Mouse (Mus musculus) kidney, embryonic 16.5 days (tissue): ENCODE results near the gene Rnf114. TPM values are rescaled to one million over a fixed set of nuclear protein-coding genes. Genes with fewer than 3 reads are reported as not detected.

Experiments
- ATAC-seq: fragments of 200-750 bp; cut with Nextera tagmentation; 2 replicates; pipeline ENCODE4 v1.8.0; 2017; ENCODE audit warnings: moderate TSS enrichment; ENCODE audit not compliant: low FRiP score, low TSS enrichment
- H3K27ac ChIP-seq: fragments of 300-500 bp; sonication (generic); 2 replicates; pipeline ENCODE4 v1.5.1; 2014; ENCODE audit warnings: low read length
- H3K27me3 ChIP-seq: fragments of 300-500 bp; sonication (generic); 2 replicates; pipeline ENCODE4 v1.6.1; 2014; ENCODE audit warnings: low read length, control low read depth, mixed read lengths; ENCODE audit not compliant: insufficient read depth
- H3K36me3 ChIP-seq: fragments of 300-500 bp; sonication (generic); 2 replicates; pipeline ENCODE4 v1.6.1; 2014; ENCODE audit warnings: low read length, control low read depth, mixed read lengths; ENCODE audit not compliant: insufficient read depth
- H3K4me1 ChIP-seq: fragments of 300-500 bp; sonication (generic); 2 replicates; pipeline ENCODE4 v1.6.1; 2014; ENCODE audit warnings: low read length, control low read depth, mixed read lengths; ENCODE audit not compliant: insufficient read depth
- H3K4me2 ChIP-seq: fragments of 300-500 bp; sonication (generic); replicated peaks from 2 replicates; pipeline ENCODE4 v1.6.1; 2014; ENCODE audit warnings: low read depth, low read length
- H3K4me3 ChIP-seq: fragments of 300-500 bp; sonication (generic); 2 replicates; pipeline ENCODE4 v1.5.1; 2014; ENCODE audit warnings: mild to moderate bottlenecking, low read length
- H3K9ac ChIP-seq: fragments of 300-500 bp; sonication (generic); replicated peaks from 2 replicates; pipeline ENCODE4 v1.6.1; 2014; ENCODE audit warnings: low read length
- H3K9me3 ChIP-seq: fragments of 300-500 bp; sonication (generic); 2 replicates; pipeline ENCODE4 v1.6.1; 2016; ENCODE audit warnings: low read length, control low read depth
- WGBS: fragments of 180-500 bp; shearing (Covaris S2); extraction: QIAGEN DNeasy Blood & Tissue Kit; methylation state at CpG from one replicate; pipeline ENCODE4 v1.1.7; 2014; 5-methylcytosine and 5-hydroxymethylcytosine counted together
- polyA plus RNA-seq: library from polyadenylated mRNA; unstranded; fragments of >200 nt; fragmentation: Nextera tagmentation; extraction: Ambion mirVana; gene quantifications from 2 replicates; pipeline ENCODE4 v1.2.1, GENCODE M21; 2015

Rnf114 gene
- polyA plus RNA-seq, 1 experiment from 2014 or later = 108 TPM

DNA sequence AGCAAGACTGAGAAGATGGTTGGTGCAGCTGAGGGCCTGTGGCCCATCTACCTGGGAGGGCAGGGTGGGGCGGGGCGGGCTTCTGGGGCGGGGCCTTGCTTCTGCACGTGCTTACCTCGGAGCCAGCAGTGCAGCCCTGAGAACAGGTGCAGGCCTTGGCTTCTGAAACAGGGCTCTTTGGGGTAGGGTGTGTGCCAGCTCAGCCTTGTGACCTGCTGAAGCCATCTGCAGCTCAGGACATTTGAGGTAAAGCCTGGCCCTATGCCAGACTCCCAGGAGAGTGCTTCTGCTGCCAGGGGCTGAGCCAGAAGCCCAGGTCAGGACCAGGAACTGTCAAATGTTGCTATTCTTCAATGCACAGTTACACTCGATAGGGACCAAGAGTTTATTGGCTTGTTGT is 20.9 kb upstream of the Rnf114 start:
- H3K9ac ChIP-seq = no peak overlapping the region
- no peaks in the 10 kb centered on the region for H3K9me3 ChIP-seq
- ATAC-seq = no peak
- no peak overlapping the region for H3K4me3 ChIP-seq
- 84% methylated on average over 6 of the region's 6 CpGs for WGBS
- peaks cover 58% of the 10 kb centered on the region for H3K36me3 ChIP-seq
- H3K27me3 ChIP-seq = no peaks in the 10 kb centered on the region
- no peak overlapping the region for H3K4me2 ChIP-seq
- H3K27ac ChIP-seq = no peak overlapping the region
- H3K4me1 ChIP-seq = peaks cover 11% of the 10 kb centered on the region

- peaks cover 51% of the 10 kb centered on the region for H3K36me3 ChIP-seq
- H3K9ac ChIP-seq = no peak overlapping the region
- H3K27me3 ChIP-seq = no peaks in the 10 kb centered on the region
- H3K27ac ChIP-seq = no peak overlapping the region
- H3K9me3 ChIP-seq = no peaks in the 10 kb centered on the region
- H3K4me2 ChIP-seq = no peak overlapping the region
- peaks cover 17% of the 10 kb centered on the region for H3K4me1 ChIP-seq
- WGBS = 83% methylated on average over 6 of the region's 6 CpGs
- H3K4me3 ChIP-seq = no peak overlapping the region
- ATAC-seq = no peak
Measured at GRCm38 (mm10) chr2:167474218-167474617, 18.2 kb upstream of the Rnf114 start.

- Histone ChIP-seq H3K36me3 (peaks cover 42% of the 10 kb centered on the region), H3K9ac (peak overlapping the region; percentile 20; the same call in 1 of the 2 replicates), H3K27ac (peak overlapping the region; percentile 89), H3K27me3 (no peaks in the 10 kb centered on the region), H3K9me3 (no peaks in the 10 kb centered on the region), H3K4me2 (no peak overlapping the region), H3K4me3 (no peak overlapping the region), H3K4me1 (peaks cover 17% of the 10 kb centered on the region)
- 81% methylated on average over 5 of the region's 5 CpGs for WGBS
- ATAC-seq = 0 out of 2 replicates have a peak, but pooled peaks have one; percentile 13
Measured at GRCm38 (mm10) chr2:167475596-167475995, 16.8 kb upstream of the Rnf114 start.

- H3K36me3 ChIP-seq = peaks cover 42% of the 10 kb centered on the region
- peak; percentile 93 for ATAC-seq
Measured at GRCm38 (mm10) chr2:167476200-167476688, 16.2 kb upstream of the Rnf114 start.

DNA sequence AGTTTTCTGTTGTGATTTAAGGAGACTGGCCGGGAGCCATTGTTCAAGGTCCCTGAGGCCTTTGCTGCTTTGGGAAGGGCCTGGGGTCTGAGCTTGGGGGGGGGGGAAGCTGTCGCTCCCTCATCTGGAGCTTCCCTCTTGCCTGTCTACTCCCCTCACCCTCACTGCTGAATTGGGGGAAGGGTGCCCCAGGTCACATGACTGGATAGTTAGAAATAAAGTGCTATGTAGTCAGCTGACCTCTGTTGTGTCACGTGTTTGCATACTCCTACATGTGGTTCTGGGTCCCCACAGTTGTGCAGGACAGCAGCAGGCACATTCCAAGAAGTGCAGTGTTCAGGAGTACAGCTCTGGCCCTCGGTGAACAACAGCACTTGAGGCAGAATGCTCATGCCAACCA is 15.7 kb upstream of the Rnf114 start:
- H3K9me3 ChIP-seq = no peaks in the 10 kb centered on the region
- ATAC-seq = peak; percentile 50
- H3K4me2 ChIP-seq = 0 out of 2 replicates have a peak overlapping the region, but pooled peaks have one; percentile 23

More at GRCm38 (mm10) chr2:167476200-167476688, 16.2 kb upstream of the Rnf114 start:
- WGBS = 7% methylated on average over 7 of the region's 7 CpGs
- Histone ChIP-seq H3K4me2 (0 out of 2 replicates have a peak overlapping the region, but pooled peaks have one; percentile 23), H3K9ac (peak overlapping the region; percentile 20; the same call in 1 of the 2 replicates), H3K4me1 (peaks cover 17% of the 10 kb centered on the region), H3K9me3 (no peaks in the 10 kb centered on the region), H3K27ac (peak overlapping the region; percentile 89), H3K4me3 (no peak overlapping the region), H3K27me3 (no peaks in the 10 kb centered on the region)

GRCm38 (mm10) chr2:167478128-167478527 is 14.3 kb upstream of the Rnf114 start:
- peaks cover 35% of the 10 kb centered on the region for H3K36me3 ChIP-seq
- H3K4me3 ChIP-seq = no peak overlapping the region
- H3K27ac ChIP-seq = no peak overlapping the region
- no peaks in the 10 kb centered on the region for H3K9me3 ChIP-seq
- 44% methylated on average over 2 of the region's 2 CpGs for WGBS
- H3K4me2 ChIP-seq = no peak overlapping the region
- ATAC-seq = no peak
- H3K4me1 ChIP-seq = peaks cover 17% of the 10 kb centered on the region
- H3K27me3 ChIP-seq = no peaks in the 10 kb centered on the region
- H3K9ac ChIP-seq = no peak overlapping the region

More for the DNA sequence above, 15.7 kb upstream of the Rnf114 start:
- H3K4me1 ChIP-seq = peaks cover 17% of the 10 kb centered on the region
- peak overlapping the region; percentile 89 for H3K27ac ChIP-seq
- WGBS = 58% methylated on average over 4 of the region's 4 CpGs
- peak overlapping the region; percentile 20; the same call in 1 of the 2 replicates for H3K9ac ChIP-seq
- no peak overlapping the region for H3K4me3 ChIP-seq
- peaks cover 37% of the 10 kb centered on the region for H3K36me3 ChIP-seq
- H3K27me3 ChIP-seq = no peaks in the 10 kb centered on the region

DNA sequence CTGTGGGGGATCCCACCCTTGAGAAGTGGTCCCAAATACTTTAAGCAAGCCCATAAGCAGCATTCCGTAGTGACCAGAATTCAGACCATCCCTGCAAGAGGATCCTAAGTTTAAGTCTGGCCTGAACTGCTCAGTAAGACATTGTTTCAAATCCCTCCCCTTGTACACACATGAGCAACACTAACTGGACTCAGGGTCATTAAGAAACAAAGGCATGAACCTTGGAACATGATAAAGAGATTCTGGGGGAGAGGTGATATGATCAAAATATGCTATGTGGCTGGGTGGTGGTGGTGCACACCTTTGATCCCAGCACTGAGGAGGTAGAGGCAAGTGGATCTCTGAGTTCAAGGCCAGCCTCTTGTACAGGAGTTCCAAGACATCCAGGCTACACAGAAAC is 12.9 kb upstream of the Rnf114 start:
- WGBS = 88% methylated on average over 1 of the region's 1 CpGs
- no peak for ATAC-seq

GRCm38 (mm10) chr2:167482681-167483080 is 9.8 kb upstream of the Rnf114 start:
- WGBS = 92% methylated on average over 4 of the region's 4 CpGs
- ATAC-seq = no peak
- Histone ChIP-seq H3K4me3 (no peak overlapping the region), H3K9ac (no peak overlapping the region), H3K9me3 (no peaks in the 10 kb centered on the region), H3K4me2 (no peak overlapping the region), H3K27me3 (no peaks in the 10 kb centered on the region), H3K27ac (no peak overlapping the region), H3K36me3 (peaks cover 27% of the 10 kb centered on the region), H3K4me1 (no peaks in the 10 kb centered on the region)

More for the DNA sequence above, 12.9 kb upstream of the Rnf114 start:
- no peak overlapping the region for H3K27ac ChIP-seq
- H3K4me3 ChIP-seq = no peak overlapping the region
- no peak overlapping the region for H3K4me2 ChIP-seq
- no peak overlapping the region for H3K9ac ChIP-seq
- H3K4me1 ChIP-seq = peaks cover 17% of the 10 kb centered on the region
- no peaks in the 10 kb centered on the region for H3K9me3 ChIP-seq
- H3K27me3 ChIP-seq = no peaks in the 10 kb centered on the region
- H3K36me3 ChIP-seq = peaks cover 33% of the 10 kb centered on the region

DNA sequence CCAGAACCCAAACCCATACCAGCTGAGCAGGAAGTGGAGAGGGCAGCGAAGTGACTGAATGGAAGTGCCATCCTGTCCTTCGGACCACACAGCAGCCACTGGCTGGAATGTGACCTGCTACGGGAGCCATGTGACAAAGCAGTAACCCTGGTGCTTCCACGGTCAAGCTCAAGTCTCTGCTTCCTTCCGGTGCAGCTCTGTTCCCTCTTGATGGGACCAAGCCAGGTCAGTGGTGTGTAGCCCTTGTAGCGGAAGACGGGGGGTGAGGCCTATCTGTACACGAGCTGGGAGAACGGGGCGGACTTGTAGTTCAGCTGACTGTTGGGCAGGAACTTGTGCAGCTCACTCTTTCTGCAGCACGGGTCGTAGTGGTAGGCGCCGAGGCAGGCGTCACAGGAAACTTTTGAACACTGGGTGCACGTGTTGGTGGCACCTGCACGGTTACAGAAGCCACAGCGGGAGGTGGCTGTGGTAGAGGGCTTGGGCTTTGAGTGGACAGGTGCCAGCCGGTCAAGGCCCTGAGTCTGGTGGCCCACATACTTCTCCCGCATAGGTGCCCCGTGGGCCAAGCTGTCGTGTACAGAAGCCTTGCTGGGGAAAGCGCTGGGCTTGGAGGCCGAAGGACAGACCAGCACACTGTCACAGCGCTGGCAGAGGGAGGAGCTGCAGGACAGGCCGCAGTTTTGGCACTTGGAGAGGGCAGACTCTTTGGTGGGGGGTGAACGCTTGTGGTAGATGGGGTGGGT is 9.2 kb upstream of the Rnf114 start:
- H3K4me1 ChIP-seq = no peaks in the 10 kb centered on the region
- 91% methylated on average over 27 of the region's 27 CpGs for WGBS
- no peak overlapping the region for H3K4me3 ChIP-seq
- H3K36me3 ChIP-seq = peaks cover 27% of the 10 kb centered on the region
- no peaks in the 10 kb centered on the region for H3K27me3 ChIP-seq
- no peak for ATAC-seq
- no peak overlapping the region for H3K9ac ChIP-seq
- no peaks in the 10 kb centered on the region for H3K9me3 ChIP-seq
- no peak overlapping the region for H3K27ac ChIP-seq
- H3K4me2 ChIP-seq = no peak overlapping the region

DNA sequence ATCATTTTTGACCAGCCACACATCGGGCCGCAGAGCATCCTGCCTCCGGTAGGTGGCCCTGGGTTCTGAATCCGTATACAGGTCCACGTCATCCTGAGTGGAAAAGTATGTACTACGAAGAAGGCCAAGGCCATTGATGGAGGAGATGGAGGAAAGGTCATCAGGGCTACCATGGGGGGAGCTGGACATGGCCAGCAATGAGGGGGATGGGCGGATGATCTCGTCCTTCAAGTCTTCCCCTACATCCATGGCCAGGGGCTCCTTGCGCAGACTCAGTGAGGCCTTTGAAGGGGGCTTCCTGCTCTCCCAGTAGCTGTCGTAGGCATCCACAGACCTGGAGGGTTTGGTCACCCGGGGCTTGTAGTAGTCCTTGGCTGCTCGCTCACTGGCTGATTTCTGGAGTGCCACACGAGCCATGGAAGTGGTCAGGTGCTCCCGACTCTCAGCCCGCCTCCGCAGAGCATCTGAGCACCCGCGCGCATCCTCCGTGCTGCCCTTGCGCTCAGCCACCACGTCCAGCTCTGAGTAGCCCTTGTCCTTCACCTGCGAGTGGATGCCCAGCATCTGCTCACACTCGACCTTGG is 8.5 kb upstream of the Rnf114 start:
- Histone ChIP-seq H3K9ac (no peak overlapping the region), H3K4me2 (no peak overlapping the region), H3K27me3 (no peaks in the 10 kb centered on the region), H3K4me1 (peaks cover 3% of the 10 kb centered on the region; the same call in 1 of the 2 replicates), H3K27ac (no peak overlapping the region), H3K36me3 (peaks cover 30% of the 10 kb centered on the region), H3K4me3 (no peak overlapping the region), H3K9me3 (no peaks in the 10 kb centered on the region)
- 93% methylated on average over 24 of the region's 24 CpGs for WGBS
- ATAC-seq = no peak
